In genomic region chr7:34200829-34201228, GRCm38 (mm10) we compare ENCODE assay signal across 37 mouse cellular contexts. TPM values are rescaled to one million over a fixed set of nuclear protein-coding genes. Genes with fewer than 3 reads are reported as not detected.
"Had no signal": no experiment of that assay in that cellular context is flagged by ENCODE, and none has a peak within 500 bp of the region (broad histone marks: within the 10 kb centered on the region; RNA-seq: fewer than 3 reads in every experiment).

No protein-coding gene starts in this region.

- ATAC-seq: forebrain, embryonic 13.5 days; forebrain, embryonic 14.5 days; forebrain, embryonic 15.5 days; forebrain, embryonic 16.5 days; forebrain, postnatal 0 days had no signal

- H3K27ac ChIP-seq: embryonic facial prominence, embryonic 10.5 days; embryonic facial prominence, embryonic 12.5 days; embryonic facial prominence, embryonic 13.5 days; embryonic facial prominence, embryonic 15.5 days; forebrain, embryonic 10.5 days; forebrain, embryonic 12.5 days; forebrain, embryonic 13.5 days; forebrain, embryonic 15.5 days; gastrocnemius, adult 2 months; heart, adult 2 months had no signal

- H3K4me1 ChIP-seq: embryonic facial prominence, embryonic 12.5 days; embryonic facial prominence, embryonic 13.5 days had no signal

- H3K4me3 ChIP-seq: embryonic facial prominence, embryonic 10.5 days; embryonic facial prominence, embryonic 12.5 days; embryonic facial prominence, embryonic 13.5 days; embryonic facial prominence, embryonic 15.5 days; erythroblast, embryonic 14.5 days; forebrain, embryonic 10.5 days; forebrain, embryonic 12.5 days; forebrain, embryonic 13.5 days; forebrain, embryonic 15.5 days; gastrocnemius, adult 2 months; heart, adult 2 months had no signal

- H3K9ac ChIP-seq: embryonic facial prominence, embryonic 12.5 days; embryonic facial prominence, embryonic 13.5 days; embryonic facial prominence, embryonic 15.5 days; forebrain, embryonic 12.5 days; forebrain, embryonic 13.5 days; forebrain, embryonic 15.5 days; forebrain, postnatal 0 days had no signal

- DNase-seq: cerebellum, adult 9-10 months; cerebellum, adult 9-11 months; cerebellum, postnatal 10 days; cerebellum, postnatal 14 days; cerebellum, postnatal 25 days; cerebellum, postnatal 36 days; embryo, embryonic 11 days; forebrain, postnatal 0 days; gastrocnemius, adult 2 months; gastrocnemius, postnatal 10 days; gastrocnemius, postnatal 14 days; gastrocnemius, postnatal 25 days; gastrocnemius, postnatal 36 days; heart, adult 11 months; heart, adult 18-20 months; heart, adult 2 months had no signal

- H3K4me2 ChIP-seq: embryonic facial prominence, embryonic 12.5 days; embryonic facial prominence, embryonic 13.5 days; embryonic facial prominence, embryonic 15.5 days; forebrain, embryonic 12.5 days; forebrain, embryonic 13.5 days; forebrain, embryonic 15.5 days had no signal

- H3K27me3 ChIP-seq: embryonic facial prominence, embryonic 12.5 days; embryonic facial prominence, embryonic 13.5 days; embryonic facial prominence, embryonic 15.5 days; forebrain, embryonic 12.5 days; forebrain, embryonic 13.5 days; forebrain, embryonic 15.5 days had no signal

- H3K9me3 ChIP-seq: embryonic facial prominence, embryonic 12.5 days; embryonic facial prominence, embryonic 13.5 days; embryonic facial prominence, embryonic 15.5 days; forebrain, embryonic 12.5 days; forebrain, embryonic 13.5 days; forebrain, embryonic 15.5 days had no signal

RNA-seq across cellular contexts. Expression of gene Gm6096, which starts 50.0 kb away (rescaled TPM):
- total RNA-seq: common myeloid progenitor, adult 5-6 weeks; forebrain, postnatal 0 days; gastrocnemius, adult 18-20 months; gastrocnemius, adult 2 months; gastrocnemius, adult 8-10 months; gastrocnemius, postnatal 10 days; gastrocnemius, postnatal 14 days; gastrocnemius, postnatal 25 days; gastrocnemius, postnatal 36 days; gastrocnemius, postnatal 4 days; granulocyte monocyte progenitor cell, adult 5-6 weeks; heart, adult 18-20 months; heart, adult 2 months; heart, adult 8-10 months had no signal
- polyA plus RNA-seq: cortical plate, adult 2 months; embryonic facial prominence, embryonic 11.5 days; embryonic facial prominence, embryonic 12.5 days; embryonic facial prominence, embryonic 13.5 days; embryonic facial prominence, embryonic 14.5 days; embryonic facial prominence, embryonic 15.5 days; erythroblast, embryonic 14.5 days; forebrain, embryonic 10.5 days; forebrain, embryonic 12.5 days; forebrain, embryonic 13.5 days; forebrain, embryonic 14.5 days; forebrain, embryonic 15.5 days; forebrain, postnatal 0 days; gonadal fat pad, adult 2 months; heart, adult 2 months had no signal
